Mouse (Mus musculus) stomach, postnatal 0 days (tissue): Measurements from ENCODE around the gene Gast. TPM values are rescaled to one million over a fixed set of nuclear protein-coding genes. Genes with fewer than 3 reads are reported as not detected.

Source experiments
- ATAC-seq: fragments of 200-750 bp; cut with Nextera tagmentation; 2 replicates; pipeline ENCODE4 v1.8.0; 2017; ENCODE audit not compliant: low FRiP score, low TSS enrichment
- DNase-seq: peaks from one replicate; pipeline ENCODE4 v3.0.0-alpha.2; 2016; ENCODE audit warnings: low spot score
- H3K27ac ChIP-seq: fragments of 300-500 bp; sonication (generic); replicated peaks from 2 replicates; pipeline ENCODE4 v1.5.1; 2014; ENCODE audit warnings: mild to moderate bottlenecking, control low read depth
- H3K27me3 ChIP-seq: fragments of 300-500 bp; sonication (generic); 2 replicates; pipeline ENCODE4 v1.6.1; 2014; ENCODE audit warnings: low read length; ENCODE audit not compliant: control insufficient read depth, insufficient read depth
- H3K36me3 ChIP-seq: fragments of 300-500 bp; sonication (generic); 2 replicates; pipeline ENCODE4 v1.6.1; 2014; ENCODE audit warnings: low read length, mixed read lengths; ENCODE audit not compliant: control insufficient read depth, insufficient read depth
- H3K4me1 ChIP-seq: fragments of 300-500 bp; sonication (generic); replicated peaks from 2 replicates; pipeline ENCODE4 v1.6.1; 2014; ENCODE audit warnings: antibody characterized with exemption; ENCODE audit not compliant: control insufficient read depth, insufficient read depth
- H3K4me2 ChIP-seq: fragments of 300-500 bp; sonication (generic); replicated peaks from 2 replicates; pipeline ENCODE4 v1.6.1; 2014; ENCODE audit warnings: low read depth, mild to moderate bottlenecking, control low read depth, moderate library complexity
- H3K4me3 ChIP-seq: fragments of 300-500 bp; sonication (generic); 2 replicates; pipeline ENCODE4 v1.5.1; 2014; ENCODE audit warnings: low read depth, low read length, control low read depth
- H3K9ac ChIP-seq: fragments of 300-500 bp; sonication (generic); 2 replicates; pipeline ENCODE4 v1.6.1; 2014; ENCODE audit warnings: mild to moderate bottlenecking, low read length, control low read depth, mixed read lengths
- H3K9me3 ChIP-seq: fragments of 300-500 bp; sonication (generic); 2 replicates; pipeline ENCODE4 v1.6.1; 2016; ENCODE audit warnings: low read length; ENCODE audit not compliant: control insufficient read depth
- CTCF ChIP-seq: IDR thresholded peaks from 2 replicates; pipeline ENCODE4 v1.5.1; 2016; ENCODE audit warnings: antibody characterized with exemption, low read depth, mild to moderate bottlenecking, moderate library complexity
- EP300 ChIP-seq: optimal IDR thresholded peaks from 2 replicates; pipeline ENCODE3; 2016; ENCODE audit warnings: antibody characterized with exemption
- WGBS: fragments of 180-500 bp; shearing (Covaris S2); extraction: QIAGEN DNeasy Blood & Tissue Kit; methylation state at CpG from one replicate; pipeline ENCODE4 v1.1.7; 2014; 5-methylcytosine and 5-hydroxymethylcytosine counted together
- polyA plus RNA-seq: library from polyadenylated mRNA; unstranded; fragments of >200 nt; fragmentation: Nextera tagmentation; extraction: Ambion mirVana; gene quantifications from 2 replicates; pipeline ENCODE4 v1.2.1, GENCODE M21; 2015

Gast gene
- polyA plus RNA-seq, 1 experiment from 2014 or later = 84.7 TPM

DNA sequence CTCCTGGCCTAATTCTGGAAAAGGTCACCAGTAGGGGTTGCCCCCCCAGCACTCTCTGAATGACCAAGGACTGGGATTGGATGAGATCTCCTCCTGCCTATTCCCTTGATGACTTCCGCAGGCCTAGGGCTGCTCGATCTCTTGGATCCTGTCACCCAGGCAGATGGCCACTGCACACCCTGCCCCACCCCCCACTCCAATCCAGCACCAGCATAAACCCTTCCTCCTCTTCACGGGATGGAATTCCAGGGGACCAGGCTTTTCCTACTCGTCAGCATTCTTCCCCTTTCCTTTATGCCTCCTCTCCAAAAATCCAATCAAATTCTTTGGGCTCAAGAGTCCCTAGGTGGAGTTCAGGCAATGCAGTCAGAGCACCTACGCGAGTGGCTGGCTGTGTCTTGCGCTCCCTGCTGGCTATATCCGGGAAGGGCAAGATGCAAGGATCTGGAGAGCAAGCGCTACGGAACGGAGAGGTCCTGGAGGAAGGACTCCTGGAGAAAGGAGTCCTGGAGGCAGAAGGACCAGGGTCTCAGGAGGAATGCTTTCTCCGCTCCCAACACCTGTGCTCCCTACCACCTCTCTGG is 28.9 kb downstream of the Gast start:
- ATAC-seq (peak; percentile 63), DNase-seq (peak; percentile 86)
- Histone ChIP-seq H3K9me3 (no peaks in the 10 kb centered on the region), H3K4me1 (no peaks in the 10 kb centered on the region), H3K4me2 (no peak overlapping the region), H3K4me3 (no peak overlapping the region), H3K27me3 (no peaks in the 10 kb centered on the region), H3K9ac (no peak overlapping the region), H3K27ac (no peak overlapping the region), H3K36me3 (no peaks in the 10 kb centered on the region)
- TF ChIP-seq EP300 (no peak), CTCF (peak; percentile 90)
- WGBS = 14% methylated on average over 12 of the region's 12 CpGs

DNA sequence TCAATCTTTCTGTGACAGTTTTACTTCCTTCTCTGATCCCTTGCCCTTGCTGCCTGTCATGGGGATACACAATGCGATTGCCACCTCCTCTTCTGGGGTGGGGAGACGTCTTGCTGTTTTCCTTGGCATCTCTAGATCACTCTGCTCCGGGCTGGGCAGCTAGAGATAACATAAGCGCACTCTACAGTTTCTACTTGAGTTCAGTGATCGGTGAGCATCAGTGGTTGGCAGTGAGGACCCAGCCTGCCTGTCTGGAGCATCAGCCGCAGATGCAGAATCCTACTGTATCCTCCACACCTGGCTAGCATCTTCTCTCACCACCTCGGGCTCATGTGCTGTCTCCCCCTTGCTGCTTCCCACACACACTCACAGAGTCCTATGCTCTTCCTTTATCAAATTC is 34.9 kb downstream of the Gast start:
- no peak overlapping the region for H3K9ac ChIP-seq
- ATAC-seq = no peak
- peaks cover 31% of the 10 kb centered on the region for H3K36me3 ChIP-seq
- H3K4me2 ChIP-seq = no peak overlapping the region
- no peak overlapping the region for H3K4me3 ChIP-seq
- TF ChIP-seq CTCF = no peak
- TF ChIP-seq EP300 = no peak
- 69% methylated on average over 7 of the region's 7 CpGs for WGBS
- no peak overlapping the region for H3K27ac ChIP-seq
- no peaks in the 10 kb centered on the region for H3K27me3 ChIP-seq
- no peaks in the 10 kb centered on the region for H3K9me3 ChIP-seq
- no peak for DNase-seq
- H3K4me1 ChIP-seq = no peaks in the 10 kb centered on the region

DNA sequence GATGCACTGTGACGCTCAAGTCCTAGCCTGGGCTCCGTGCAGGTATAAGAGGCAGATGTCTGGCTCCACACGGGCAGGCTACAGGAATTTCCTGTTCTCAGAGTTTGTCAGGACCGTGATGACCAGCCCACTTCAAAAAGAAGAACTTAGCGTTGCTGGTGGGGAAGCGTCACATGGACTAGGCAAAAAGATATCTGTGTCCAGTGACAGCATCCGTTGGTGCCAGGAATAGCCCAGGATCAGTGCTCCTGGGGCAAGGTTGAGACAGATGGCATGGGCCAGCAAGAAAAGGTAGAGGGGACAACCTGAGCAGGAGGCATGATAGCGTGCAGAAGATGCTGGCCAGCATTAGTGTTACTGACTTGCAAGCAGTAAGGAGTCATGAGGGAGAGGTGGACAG is 35.6 kb downstream of the Gast start:
- H3K4me3 ChIP-seq = no peak overlapping the region
- DNase-seq (no peak), ATAC-seq (no peak)
- TF ChIP-seq CTCF = no peak
- no peak for TF ChIP-seq EP300
- peaks cover 34% of the 10 kb centered on the region for H3K36me3 ChIP-seq
- no peaks in the 10 kb centered on the region for H3K4me1 ChIP-seq
- 75% methylated on average over 8 of the region's 8 CpGs for WGBS
- H3K9ac ChIP-seq = no peak overlapping the region
- H3K27ac ChIP-seq = no peak overlapping the region
- H3K9me3 ChIP-seq = no peaks in the 10 kb centered on the region
- no peaks in the 10 kb centered on the region for H3K27me3 ChIP-seq
- H3K4me2 ChIP-seq = no peak overlapping the region

DNA sequence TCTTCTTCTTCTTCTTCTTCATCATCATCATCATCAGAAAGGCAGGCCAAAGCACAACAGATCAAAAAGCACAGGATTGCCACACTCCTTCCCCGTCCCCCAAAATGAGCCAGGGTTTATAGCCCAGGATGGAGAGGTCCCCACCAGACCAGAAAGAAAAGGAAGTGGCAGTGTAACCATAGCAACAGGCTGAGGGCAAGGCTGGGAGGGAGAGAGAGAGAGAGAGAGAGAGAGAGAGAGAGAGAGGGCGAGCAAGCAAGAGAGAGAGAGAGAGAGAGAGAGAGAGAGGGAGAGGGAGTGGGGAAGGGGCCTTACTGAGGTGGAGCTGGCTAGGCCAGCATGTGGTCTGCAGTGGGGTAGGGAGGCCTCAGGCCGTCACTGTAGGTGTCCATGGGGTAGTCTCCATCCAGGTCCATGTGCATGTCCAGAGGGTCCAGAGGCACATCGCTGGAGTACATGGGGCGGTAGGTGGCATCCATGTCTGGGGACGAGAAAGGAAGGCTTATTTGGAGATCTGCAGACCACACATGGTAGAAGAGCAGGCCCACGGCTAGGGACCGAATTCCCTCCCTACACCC is 37.9 kb downstream of the Gast start:
- Histone ChIP-seq H3K27ac (no peak overlapping the region), H3K36me3 (peaks cover 44% of the 10 kb centered on the region), H3K27me3 (no peaks in the 10 kb centered on the region), H3K4me1 (no peaks in the 10 kb centered on the region), H3K9ac (no peak overlapping the region), H3K9me3 (no peaks in the 10 kb centered on the region), H3K4me3 (no peak overlapping the region), H3K4me2 (no peak overlapping the region)
- DNase-seq = no peak
- ATAC-seq = no peak
- TF ChIP-seq EP300 (no peak), CTCF (no peak)
- WGBS = 83% methylated on average over 8 of the region's 8 CpGs

DNA sequence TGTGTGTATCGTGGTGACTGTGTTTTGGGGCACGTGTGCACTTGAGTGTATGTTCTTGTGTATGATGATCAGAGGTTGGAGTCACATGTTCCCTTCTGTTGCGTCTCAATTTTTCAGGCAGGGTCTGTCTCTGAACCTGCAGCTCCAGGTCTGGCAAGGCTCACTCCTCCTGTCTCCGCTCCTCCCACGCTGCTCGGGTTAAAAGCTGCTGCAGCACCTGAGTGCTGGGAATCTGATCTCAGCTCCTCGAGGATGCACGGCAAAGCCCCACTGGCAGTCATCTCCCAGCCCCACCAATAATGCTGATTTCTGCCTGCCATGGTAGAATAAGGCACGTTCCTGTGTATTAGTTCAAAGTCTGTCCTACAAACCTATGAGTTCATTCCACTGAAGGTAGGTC is 40.9 kb downstream of the Gast start:
- Histone ChIP-seq H3K9me3 (no peaks in the 10 kb centered on the region), H3K4me2 (no peak overlapping the region), H3K27ac (no peak overlapping the region), H3K9ac (no peak overlapping the region), H3K27me3 (no peaks in the 10 kb centered on the region), H3K4me3 (no peak overlapping the region), H3K36me3 (peaks cover 57% of the 10 kb centered on the region), H3K4me1 (no peaks in the 10 kb centered on the region)
- ATAC-seq (no peak), DNase-seq (no peak)
- 84% methylated on average over 9 of the region's 9 CpGs for WGBS
- TF ChIP-seq CTCF (no peak), EP300 (no peak)

DNA sequence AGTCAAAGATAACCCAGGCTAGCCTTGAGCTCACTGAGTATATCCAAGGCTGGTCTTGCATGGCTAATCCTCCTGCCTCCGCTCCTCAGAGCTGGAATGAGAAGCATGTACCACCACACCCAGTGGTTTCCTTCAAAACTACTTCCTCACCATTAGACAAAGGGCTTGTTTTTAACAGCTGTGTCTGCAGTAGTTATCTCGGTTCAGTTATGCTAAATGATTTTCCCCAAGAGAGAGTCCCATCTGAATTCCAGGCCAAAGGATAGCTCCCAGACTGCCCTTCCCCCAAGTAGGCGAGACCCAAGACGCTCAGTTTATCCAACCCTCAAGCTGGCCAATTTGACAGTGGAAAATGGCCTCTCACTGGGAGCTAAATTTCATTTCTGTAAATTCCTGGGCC is 41.8 kb downstream of the Gast start:
- no peak overlapping the region for H3K27ac ChIP-seq

More for the DNA sequence above, 41.8 kb downstream of the Gast start:
- no peak for TF ChIP-seq CTCF
- no peak for TF ChIP-seq EP300
- Histone ChIP-seq H3K27me3 (no peaks in the 10 kb centered on the region), H3K4me1 (no peaks in the 10 kb centered on the region), H3K9me3 (no peaks in the 10 kb centered on the region), H3K4me3 (no peak overlapping the region), H3K4me2 (no peak overlapping the region), H3K36me3 (peaks cover 57% of the 10 kb centered on the region), H3K9ac (no peak overlapping the region)
- DNase-seq = no peak
- no peak for ATAC-seq
- 61% methylated on average over 4 of the region's 4 CpGs for WGBS
